Mouse (Mus musculus): Measurements from ENCODE around the gene Ano1.

Gene Ano1

DNA sequence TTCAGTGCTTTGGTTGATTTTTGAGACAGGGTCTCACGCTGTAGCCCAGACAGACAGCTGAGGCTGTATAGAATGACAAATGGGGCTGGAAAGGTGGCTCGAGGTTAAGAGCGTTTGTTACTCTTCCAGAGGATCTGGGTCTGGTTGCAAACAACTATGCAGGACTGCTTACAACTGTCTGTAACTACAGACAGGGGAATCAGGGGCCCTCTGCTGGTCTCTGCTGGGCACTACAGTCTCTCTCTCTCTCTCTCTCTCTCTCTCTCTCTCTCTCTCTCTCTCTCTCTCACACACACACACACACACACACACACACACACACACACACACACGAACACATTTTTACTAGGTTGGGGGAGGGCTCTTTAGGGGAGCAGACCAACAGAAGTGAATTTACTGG lies 168.2 kb downstream of the Ano1 start:
- DNase-seq (ENCODE audit: low spot score in 2 of 2), result no peak

DNA sequence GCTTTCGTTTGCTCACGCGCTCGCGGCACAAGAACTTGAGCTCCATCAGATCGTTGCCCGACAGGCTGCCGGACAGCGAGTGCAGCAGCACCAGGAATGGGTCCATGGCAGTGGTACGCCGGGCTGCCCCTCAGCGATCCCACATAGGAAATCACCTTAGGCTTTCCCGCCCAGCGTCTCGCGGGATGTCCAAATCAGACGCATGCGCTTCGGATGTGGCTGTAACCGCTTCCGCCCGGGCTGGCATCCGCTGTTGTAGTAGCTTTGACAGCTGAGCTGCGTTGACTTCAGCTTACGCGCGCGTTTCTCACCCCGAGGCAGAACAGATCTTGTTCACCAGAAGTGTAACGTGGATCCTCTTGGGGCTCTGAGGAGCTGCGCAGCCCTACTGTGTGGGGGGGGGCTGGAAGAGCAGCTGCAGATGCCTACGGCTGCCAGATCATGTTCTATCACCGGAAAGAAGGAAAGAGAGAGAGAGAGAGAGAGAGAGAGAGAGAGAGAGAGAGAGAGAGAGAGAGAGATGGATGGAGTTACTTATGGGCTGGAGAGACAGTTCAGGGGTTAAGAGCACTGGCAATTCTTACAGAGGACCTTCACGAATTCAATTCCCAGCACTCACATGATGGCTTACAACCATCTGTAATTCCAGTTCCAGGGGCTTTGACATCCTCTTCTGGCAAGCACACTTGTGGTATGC lies 169.3 kb downstream of the Ano1 start, which contains the start of gene Fadd:
Gene Fadd, minus strand, starts transcription at position 180 of the 697 bp plus-strand sequence.
- peak; percentile 96 for DNase-seq (ENCODE audit: low spot score in 2 of 2)

DNA sequence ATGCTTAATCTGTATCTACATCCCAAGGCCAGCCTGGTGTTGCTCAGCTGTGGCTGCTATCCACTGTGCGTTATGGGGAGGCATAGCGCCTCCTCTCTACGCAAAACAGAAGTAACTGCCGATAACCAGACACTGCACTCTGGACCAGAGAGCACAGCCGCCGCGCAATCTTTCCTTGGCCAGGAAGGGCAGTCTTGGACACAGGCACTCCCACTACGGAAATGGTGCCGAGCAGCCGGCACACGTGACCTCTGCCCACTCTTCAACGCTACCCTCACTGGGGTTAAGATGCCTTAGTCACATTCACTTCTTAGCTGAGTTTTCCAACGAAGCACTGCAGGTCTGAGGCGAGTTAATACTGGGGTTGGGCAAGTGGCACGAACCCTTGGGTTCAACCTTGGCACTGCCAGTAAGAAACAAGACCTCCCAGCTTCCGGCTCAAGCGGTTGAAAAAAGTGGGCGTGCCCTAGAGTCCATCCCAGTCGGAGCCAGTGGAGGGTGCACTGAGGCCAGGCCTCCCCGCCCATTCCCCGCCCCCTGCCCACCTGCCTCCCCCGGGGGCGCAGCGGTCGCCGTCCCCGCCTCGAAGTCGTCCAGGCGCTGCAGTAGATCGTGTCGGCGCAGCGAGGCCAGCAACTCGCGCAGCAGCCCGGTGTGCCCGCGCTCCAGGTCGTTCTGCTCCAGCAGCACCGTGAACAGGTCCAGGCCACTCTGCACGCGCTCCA lies 170.1 kb downstream of the Ano1 start:
- DNase-seq (ENCODE audit: low spot score in 2 of 2), result peak; percentile 86

DNA sequence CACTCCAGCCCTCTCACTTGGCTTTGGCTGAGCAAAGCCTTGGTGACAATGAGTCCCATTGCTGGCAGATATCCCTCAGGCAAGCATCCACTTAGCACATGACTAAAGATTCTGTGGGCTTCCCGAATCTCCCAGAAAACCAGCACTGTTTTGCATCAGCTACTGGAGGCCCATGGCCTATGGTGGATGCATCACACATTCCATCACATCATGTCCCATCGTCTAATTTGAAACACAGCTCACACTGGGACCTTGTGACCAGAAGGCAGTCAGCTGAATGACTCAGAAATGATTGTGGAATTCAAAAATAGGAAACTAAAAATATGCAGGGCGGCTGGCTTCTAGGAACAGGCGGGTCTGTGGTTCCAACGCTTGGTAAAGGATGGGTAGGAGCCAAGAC lies 173.9 kb downstream of the Ano1 start:
- DNase-seq (ENCODE audit: low spot score in 2 of 2), result no peak

DNA sequence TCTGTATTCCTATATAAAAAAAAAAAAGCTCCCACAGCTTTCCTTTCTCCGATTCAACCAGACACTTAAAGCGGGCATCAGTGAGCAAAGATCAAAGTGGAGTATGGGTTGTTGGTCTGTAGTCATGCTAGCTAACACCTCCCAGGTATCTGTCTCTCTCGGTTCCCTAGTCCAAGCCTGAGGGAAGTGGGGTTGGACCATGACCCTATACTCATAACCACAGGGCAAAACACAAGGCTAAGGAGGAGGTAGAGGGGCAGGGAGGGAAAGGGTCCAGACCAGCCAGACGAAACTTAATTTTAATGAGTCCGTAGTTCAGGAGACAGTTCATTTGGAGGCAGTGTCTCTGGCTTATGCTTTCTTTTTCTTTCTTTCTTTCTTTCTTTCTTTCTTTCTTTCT lies 179.5 kb downstream of the Ano1 start:
- DNase-seq (ENCODE audit: low spot score in 2 of 2), result no peak

DNA sequence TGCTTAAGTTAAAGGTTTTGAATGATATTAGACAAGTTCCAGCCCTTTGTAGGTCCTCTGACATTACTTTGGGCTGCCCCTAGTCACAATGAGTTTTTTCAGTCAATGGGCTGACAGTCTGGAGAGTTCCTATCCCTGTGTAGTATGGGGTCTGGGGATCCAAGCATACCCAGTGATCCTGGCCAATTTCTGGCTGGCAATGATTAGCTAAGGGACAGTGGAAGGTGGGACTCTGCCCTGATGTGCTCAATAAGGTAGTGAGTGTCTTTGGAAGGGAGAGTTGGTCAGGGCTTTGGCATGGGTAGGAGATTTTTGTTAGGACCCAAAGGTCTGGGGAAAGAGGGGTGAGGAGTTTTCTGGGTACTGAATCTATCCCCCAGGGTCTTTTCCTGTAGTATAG lies 180.2 kb downstream of the Ano1 start:
- no peak for DNase-seq (ENCODE audit: low spot score in 2 of 2)

DNA sequence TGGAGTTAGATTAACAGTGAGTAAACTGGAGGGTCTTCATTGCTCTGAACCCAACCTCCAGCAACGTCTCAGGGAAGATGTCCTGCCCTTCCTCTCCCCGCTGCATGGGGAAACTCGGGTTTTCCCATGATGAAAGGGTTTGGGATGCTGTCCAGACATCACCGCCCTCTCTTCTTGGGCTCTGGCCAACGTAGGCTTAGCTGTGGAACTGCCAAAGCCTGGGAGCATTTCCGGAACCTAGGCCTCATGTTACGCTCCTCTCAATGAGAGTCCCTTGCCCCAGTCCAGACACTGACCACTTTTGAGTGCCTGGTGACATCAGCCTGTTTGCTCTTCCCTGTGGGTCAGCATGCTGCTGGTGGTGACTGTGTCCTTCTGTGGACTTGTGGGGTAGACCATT lies 182.3 kb downstream of the Ano1 start:
- peak in 1 of 2 experiments; percentile 55 for DNase-seq (ENCODE audit: low spot score in 2 of 2)

DNA sequence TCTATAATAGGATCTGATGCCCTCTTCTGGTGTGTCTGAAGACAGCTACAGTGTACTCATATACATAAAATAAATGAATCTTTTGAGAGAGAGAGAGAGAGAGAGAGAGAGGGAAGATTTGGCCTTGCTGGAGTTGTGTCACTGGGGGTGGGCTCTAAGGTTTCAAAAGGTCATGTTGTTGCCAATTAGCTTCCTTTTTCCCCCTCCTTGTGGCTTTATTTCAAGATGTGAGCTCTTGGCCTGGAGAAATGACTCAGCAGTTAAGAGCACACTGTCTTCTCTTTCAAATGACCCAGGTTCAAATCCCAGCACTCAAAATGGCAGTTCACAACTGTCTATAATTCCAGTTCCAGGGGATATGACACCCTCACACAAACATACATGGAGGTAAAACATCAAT lies 183.7 kb downstream of the Ano1 start:
- DNase-seq (ENCODE audit: low spot score in 2 of 2), result no peak

DNA sequence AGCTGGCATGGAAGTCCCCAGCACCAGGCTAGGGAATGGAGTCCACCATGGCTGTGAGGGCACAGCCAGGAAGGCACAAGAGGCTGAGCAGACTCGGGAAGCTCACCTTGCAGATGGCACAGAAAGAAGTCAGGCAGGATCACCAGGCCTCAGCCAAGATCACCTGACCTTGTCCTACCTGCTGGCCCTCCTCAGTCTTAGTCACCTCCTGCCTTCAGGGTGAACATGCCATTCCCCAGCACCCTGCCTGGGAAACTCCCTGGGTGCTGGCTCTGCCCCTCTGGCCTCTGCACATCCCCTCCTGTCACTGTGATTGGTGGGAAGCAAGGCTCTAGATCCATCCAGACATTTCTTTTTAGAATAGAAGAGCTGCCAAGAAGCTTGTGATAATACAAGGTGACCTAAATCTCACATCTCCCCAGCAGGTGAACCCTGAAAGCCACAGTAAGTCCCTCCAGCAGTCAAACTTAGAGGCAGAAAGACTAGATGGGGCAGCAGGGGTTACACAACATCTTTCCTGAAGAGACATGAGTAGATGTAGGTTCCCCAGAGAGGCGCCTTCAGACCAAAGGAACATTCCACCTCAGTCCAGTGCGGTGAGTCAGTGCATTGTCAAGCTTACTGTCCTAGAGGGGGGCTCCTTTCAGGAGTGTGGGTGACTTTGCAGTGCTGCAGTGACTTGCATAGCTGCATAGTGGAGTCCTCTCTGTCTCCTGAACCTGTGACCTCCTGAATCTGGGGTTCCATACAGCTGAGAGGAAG lies 184.7 kb downstream of the Ano1 start:
- no peak for DNase-seq (ENCODE audit: low spot score in 2 of 2)

DNA sequence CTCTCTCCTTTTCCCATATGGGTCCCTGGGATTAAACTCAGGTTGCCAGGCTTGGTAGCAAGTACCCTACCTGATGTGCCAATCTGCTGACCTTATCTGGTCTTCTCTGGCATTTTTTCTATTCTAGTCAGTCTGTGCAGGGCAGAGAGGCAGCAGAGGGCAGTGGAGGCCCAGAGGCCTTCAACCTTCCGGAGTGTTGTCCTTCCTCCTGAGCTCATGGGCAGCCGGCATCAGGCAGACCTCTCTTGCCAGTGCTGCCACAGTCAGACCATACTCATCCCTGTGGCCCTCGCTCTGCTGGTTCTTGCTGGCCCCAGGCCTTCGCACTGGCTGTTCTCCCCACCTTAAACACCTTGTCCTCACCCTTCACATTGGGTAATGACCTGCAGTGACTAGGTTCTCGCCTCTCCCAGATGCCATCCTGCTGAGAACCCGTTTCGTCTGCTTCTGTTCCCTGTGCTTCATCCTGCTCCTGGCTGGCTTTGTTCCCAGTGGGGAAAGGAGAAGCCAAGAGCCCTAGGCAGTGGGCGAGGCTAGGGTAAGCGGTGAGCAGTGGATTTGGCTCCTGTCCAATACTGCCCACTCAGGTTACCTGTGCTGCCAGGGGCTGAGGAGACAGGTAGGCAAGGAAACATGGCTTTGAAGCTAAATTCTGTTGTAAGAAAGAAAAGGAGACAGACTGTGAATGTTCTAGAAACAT lies 188.2 kb downstream of the Ano1 start:
- peak in 1 of 2 experiments; percentile 23 for DNase-seq (ENCODE audit: low spot score in 2 of 2)

DNA sequence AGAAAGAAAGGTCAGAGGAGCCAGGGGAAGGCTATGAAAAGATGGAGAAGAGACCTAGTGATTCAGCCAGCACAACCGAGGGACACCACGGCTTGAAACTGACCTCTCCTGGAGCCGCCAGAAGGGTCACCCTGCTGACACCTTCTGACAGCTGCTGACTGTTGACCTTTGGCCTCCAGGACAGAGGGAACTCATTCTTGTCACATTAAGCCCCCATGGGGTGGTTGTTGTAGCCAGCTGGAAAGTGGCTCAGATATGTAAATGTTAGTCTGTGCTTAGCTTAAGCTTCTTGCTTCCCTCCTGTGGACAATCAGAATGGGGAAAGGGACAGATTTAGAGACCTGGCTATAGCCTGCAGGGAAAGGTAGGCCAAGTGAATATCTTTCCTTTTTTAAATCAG lies 189.8 kb downstream of the Ano1 start:
- DNase-seq (ENCODE audit: low spot score in 2 of 2), result no peak

DNA sequence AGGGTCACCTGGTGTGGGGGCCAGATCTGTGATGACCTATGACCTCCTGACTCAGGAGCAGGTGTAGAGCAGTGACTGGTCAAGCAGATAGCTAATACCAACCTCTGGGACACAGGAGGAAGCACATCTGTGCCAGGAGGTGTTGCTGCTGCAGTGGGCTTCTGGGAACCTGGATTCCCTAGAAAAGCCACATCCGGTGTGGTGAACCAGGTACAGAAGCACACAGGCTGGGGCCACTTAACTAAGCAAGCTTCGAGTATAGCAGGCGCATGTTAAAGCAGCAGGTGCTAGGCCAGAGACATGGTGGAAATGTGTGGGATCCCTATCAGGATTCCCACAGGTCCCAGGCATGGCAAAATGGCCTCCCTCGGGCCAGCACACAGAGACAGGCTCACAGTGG lies 191.2 kb downstream of the Ano1 start:
- no peak for DNase-seq (ENCODE audit: low spot score in 2 of 2)

DNA sequence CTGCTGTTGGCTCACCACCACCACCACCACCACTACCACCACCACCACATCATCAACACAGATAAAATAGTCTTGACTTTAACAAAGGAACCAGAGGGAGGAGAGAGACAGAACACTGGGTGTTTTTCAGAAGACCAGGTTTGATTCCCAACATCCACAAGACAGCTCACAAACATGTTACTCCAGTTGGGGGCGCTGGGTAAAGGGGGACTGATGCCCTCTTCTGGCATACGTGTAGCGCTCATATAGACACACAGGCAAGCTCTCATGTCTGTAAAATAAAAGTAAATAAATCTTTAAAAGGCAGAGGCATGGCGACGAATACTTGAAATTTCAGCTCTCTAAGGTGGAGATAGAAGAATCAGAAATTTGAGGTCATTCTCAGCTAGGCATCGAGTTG lies 193.2 kb downstream of the Ano1 start:
- DNase-seq (ENCODE audit: low spot score in 2 of 2), result no peak

DNA sequence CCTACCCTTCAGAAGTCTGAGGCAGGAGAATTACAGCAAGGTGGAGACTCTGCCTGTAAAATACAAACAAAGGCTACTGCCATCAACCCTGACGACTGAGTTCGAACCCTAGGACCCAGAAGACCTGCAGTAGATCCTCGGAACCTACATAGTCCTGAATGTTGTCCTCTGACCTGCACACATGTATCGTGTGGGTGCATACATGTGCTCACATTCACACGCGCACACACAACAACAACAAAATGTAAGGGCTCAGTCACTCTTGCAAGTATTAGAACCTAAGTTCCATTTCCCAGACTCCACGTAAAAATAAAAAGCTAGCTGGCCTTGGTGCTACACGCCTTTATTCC lies 197.7 kb downstream of the Ano1 start:
- no peak for DNase-seq (ENCODE audit: low spot score in 2 of 2)

DNA sequence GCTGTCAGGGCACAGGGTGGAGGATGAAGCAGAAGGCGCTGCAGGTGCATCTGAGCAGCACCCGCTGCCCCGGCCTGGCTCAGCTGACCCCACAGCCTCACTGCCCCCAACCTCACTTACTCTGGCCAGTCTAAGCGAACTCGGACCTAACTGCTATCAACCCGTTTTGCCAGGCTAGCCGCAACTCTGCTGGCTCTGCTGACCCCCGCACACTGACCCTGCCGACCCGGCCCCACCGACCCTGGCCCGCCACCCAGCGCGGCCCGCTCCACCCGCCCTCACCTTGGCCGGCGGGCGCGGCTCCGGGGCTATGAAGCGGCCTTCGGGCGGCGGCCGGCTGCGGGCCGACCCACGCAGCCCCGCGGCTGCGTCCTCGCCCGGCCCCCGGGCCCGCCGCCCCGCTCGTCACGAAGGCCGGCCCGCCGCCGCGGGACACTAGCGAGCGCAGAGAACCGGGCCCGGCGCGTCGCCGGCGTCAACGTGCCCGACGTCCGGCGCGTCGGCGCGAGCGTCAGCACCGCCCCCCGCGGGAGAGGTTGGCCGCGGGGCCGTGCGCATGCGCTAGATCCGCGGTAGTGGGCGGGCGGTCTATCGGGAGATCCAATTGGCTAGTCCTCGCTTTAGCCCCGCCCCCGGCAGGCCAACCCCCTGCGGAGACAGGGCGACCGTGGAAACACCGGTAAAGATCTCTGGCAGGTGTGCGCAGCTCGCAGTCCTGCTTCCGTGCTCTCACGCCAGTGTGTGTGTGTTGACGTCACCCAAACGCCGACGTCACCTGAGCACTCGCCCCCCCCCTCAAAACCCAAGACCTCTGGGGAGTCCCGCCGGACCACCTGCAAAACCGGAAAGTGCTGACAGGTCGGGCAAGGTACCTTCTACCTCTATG lies 198.3 kb downstream of the Ano1 start, which contains the start of gene Ppfia1:
Gene Ppfia1, minus strand, starts transcription at position 493 of the 886 bp plus-strand sequence.
- DNase-seq (ENCODE audit: low spot score in 2 of 2), result peak; percentile 96 to 97

DNA sequence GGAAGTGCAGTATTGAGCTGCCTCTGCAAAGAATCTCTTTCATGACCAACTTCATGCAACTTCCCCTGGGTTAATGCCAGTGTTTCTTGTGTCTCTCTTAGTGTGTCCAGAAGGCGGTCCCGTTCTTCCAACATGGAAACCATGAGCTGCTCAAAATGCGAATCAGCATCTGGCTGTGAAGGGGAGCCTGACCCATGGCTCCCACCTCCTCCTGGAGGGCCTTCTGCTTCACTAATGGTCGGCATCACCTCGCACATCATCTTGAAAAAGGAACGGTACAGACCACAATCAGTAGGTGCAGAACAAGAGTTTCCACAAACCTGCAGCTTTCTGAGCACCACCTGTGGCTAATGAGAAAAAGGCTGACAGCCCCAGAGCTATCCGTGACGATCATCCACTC lies 199.5 kb downstream of the Ano1 start:
- no peak for DNase-seq (ENCODE audit: low spot score in 2 of 2)

DNA sequence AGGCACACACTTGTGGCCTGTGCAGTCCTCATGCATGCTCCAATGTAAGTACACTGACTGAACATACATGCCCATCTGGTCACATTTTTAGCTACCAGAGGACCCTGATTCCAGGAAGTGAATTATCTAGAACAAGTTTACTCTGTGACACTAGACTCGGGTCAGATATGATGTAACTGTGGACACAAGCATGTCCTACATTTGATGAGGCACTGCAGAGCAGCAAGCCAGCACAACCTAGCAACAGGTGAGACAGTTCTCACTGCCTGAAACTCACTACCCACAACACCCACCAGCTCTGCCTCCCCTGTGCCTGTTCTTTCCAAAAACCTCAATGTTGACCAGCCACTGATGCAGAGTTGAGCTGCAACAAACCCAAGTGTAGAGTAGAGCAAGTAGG lies 201.0 kb downstream of the Ano1 start:
- no peak for DNase-seq (ENCODE audit: low spot score in 2 of 2)

DNA sequence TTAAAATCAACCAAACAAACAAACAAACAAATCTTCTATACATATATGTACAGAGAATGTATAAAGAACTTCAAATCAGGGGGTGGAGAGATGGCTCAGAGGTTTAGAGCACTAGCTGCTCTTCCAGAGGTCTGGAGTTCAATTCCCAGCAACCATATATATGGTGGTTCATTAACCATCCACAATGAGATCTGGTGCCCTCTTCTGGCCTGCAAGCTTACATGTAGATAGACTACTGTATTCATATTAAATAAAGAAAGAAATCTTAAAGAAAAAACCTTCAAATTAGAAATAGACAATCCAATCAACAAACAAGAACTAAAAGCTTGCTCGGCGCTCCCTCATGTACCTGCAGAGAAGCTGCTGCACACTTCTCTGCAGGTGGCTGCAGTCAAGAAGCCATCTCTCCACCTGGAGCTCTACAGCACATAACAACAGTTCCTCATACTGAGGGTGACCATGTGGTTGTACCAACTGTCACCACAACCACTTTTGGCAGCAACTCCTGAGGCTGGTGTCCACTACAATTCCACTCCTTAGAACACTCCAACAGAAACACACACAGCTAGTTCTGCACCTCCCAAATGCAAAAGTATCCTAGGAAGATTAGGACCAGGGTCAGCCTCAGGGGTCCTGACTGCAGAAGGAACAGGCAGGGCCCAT lies 201.7 kb downstream of the Ano1 start:
- DNase-seq (ENCODE audit: low spot score in 2 of 2), result no peak

DNA sequence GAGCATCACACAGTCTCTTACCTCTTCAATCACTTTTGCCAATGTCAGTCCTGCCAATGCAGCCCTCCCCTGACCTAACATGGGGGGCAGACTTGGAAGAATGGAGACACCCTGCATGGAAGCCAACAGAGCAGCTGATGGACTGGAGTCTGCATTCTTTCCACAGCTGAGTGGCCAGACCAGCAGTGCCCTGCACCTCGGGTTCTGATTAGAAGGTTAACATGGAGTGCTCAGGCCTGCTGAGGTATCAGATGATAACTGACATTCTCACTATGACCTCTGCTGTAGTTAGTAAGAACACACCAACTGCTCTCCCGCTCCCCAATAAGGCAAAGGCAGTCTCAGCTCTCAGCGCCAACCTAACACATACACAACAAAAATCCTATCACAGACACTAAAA lies 206.5 kb downstream of the Ano1 start:
- DNase-seq (ENCODE audit: low spot score in 2 of 2), result no peak

DNA sequence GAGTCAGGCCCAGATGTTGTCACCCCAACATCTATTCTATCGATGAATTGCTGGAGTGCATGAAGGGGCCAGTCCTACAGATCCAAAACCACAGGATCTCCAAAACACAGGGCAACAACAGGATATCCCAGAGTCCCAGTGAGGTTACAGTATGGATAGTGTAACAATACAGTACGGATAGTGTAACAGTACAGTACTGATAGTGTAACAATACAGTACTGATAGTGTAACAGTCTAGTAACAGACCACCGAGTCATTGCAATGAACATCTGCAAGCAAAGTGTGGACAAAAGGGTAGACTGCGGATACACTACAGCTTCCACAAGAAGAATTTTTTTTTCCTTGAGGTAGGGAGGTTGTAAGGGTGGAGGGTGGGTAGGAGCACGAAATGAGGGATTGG lies 210.4 kb downstream of the Ano1 start:
- DNase-seq (ENCODE audit: low spot score in 2 of 2), result no peak

DNA sequence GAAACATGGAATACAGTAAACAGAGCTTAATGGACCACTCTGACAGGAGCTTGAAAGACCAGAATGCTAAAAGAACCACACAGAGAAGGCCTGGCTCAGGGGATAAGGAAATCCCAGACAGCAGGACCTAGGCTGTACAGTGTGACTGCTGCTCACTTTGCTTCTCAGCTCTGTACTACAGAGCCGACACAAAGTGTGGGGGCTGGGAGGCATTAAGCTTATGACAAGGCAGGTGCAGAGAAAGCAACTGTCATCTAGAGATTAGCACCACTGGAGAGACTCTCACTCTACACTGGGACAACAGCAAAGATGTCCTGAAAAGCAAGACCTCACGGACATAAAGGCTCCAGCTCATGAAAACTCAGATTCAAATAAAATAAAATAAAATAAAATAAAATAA lies 212.6 kb downstream of the Ano1 start:
- no peak for DNase-seq (ENCODE audit: low spot score in 2 of 2)
